Mouse (Mus musculus): ENCODE data around the gene Tspan18. TPM values are rescaled to one million over a fixed set of nuclear protein-coding genes. Genes with fewer than 3 reads are reported as not detected.
A peak's percentile ranks its signal among the peaks of the same experiment; 100 is the strongest.

Gene Tspan18
- total RNA-seq, 2 experiments from 2014 or later = 14.5 to 17.8 TPM

GRCm38 (mm10) chr2:93262291-93263285 is 71.7 kb downstream of the Tspan18 start:
- no peak for DNase-seq

GRCm38 (mm10) chr2:93261521-93262290 is 72.6 kb downstream of the Tspan18 start:
- no peak for DNase-seq

- no peak for DNase-seq
These were observed 76.7 kb downstream of the Tspan18 start for GRCm38 (mm10) chr2:93257634-93258033.

GRCm38 (mm10) chr2:93256735-93257405 is 77.4 kb downstream of the Tspan18 start:
- no peak for DNase-seq

- DNase-seq = peak; percentile 37
These were observed 81.9 kb downstream of the Tspan18 start for GRCm38 (mm10) chr2:93252356-93252755.

- DNase-seq = no peak
These were observed 83.7 kb downstream of the Tspan18 start for GRCm38 (mm10) chr2:93250611-93251010.

- no peak for DNase-seq
These were observed 85.2 kb downstream of the Tspan18 start for GRCm38 (mm10) chr2:93249058-93249457.

- no peak for DNase-seq
These were observed 90.2 kb downstream of the Tspan18 start for GRCm38 (mm10) chr2:93244090-93244443.

GRCm38 (mm10) chr2:93243439-93244089 is 90.7 kb downstream of the Tspan18 start:
- no peak for DNase-seq

GRCm38 (mm10) chr2:93242166-93242565 is 92.1 kb downstream of the Tspan18 start:
- no peak for DNase-seq

GRCm38 (mm10) chr2:93238864-93239263 is 95.4 kb downstream of the Tspan18 start:
- no peak for DNase-seq

- no peak for DNase-seq
These were observed 97.2 kb downstream of the Tspan18 start for GRCm38 (mm10) chr2:93237055-93237454.

GRCm38 (mm10) chr2:93232141-93232540 is 102.2 kb downstream of the Tspan18 start:
- DNase-seq = no peak

GRCm38 (mm10) chr2:93228480-93228824 is 105.9 kb downstream of the Tspan18 start:
- no peak for DNase-seq

GRCm38 (mm10) chr2:93227713-93228479 is 106.4 kb downstream of the Tspan18 start:
- DNase-seq = no peak

GRCm38 (mm10) chr2:93226606-93227595 is 107.4 kb downstream of the Tspan18 start:
- DNase-seq = peak; percentile 96

GRCm38 (mm10) chr2:93223463-93223862 is 110.8 kb downstream of the Tspan18 start:
- DNase-seq = no peak

GRCm38 (mm10) chr2:93220447-93220846 is 113.9 kb downstream of the Tspan18 start:
- DNase-seq = no peak

GRCm38 (mm10) chr2:93219576-93219975 is 114.7 kb downstream of the Tspan18 start:
- no peak for DNase-seq
